Comparison of ENCODE assay signal across 21 mouse cellular contexts in the genomic region with DNA sequence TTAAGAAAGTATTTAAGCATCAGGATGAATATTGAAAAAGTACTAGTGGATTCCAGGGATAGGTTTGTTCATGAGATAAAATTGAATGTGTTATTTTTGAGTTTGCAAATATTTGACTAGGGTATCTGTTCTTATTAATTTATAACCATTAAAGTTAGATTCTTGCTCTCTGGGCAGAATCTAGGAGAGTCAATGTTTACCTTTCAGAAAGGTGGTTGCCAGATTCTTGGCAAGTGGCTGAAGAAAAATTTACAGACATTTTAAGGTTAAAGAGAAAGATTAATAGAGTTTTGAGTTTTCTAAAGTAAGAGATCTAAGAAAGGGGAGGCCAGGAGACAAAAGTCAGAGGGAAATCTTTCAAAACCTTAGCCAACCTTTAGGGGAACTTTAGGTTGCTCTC.
DNase-seq lines count a peak whose midpoint lies in the region; ATAC-seq and TF ChIP-seq lines count a peak whose summit lies in the region.
"Had no signal": no experiment of that assay in that cellular context is flagged by ENCODE, and none has a peak within 500 bp of the region (broad histone marks: within the 10 kb centered on the region; RNA-seq: fewer than 3 reads in every experiment).

No protein-coding gene starts in this region.

- H3K27me3 ChIP-seq in kidney, embryonic 14.5 days (ENCODE audit: control insufficient read depth, insufficient read depth, low read length): no peaks in the 10 kb centered on the region
- H3K27me3 ChIP-seq in liver, adult 2 months (ENCODE audit: control insufficient read depth, insufficient read depth, low read length): no peaks in the 10 kb centered on the region
- H3K27me3 ChIP-seq in liver, embryonic 11.5 days (replicated peaks; ENCODE audit: control insufficient read depth, insufficient read depth, low read length): no peaks in the 10 kb centered on the region
- H3K27me3 ChIP-seq: embryonic facial prominence, embryonic 13.5 days; embryonic facial prominence, embryonic 15.5 days; forebrain, embryonic 12.5 days had no signal

- TF ChIP-seq POLR2A in liver, adult 2 months (IDR thresholded peaks at IDR 0.05; ENCODE audit: extremely low read depth, insufficient read depth, low read length): no peak

- no peak overlapping the region for H3K4me2 ChIP-seq in kidney, embryonic 14.5 days (replicated peaks; ENCODE audit: low read depth, low read length)
- no peak overlapping the region for H3K4me2 ChIP-seq in liver, embryonic 11.5 days
- H3K4me2 ChIP-seq: embryonic facial prominence, embryonic 13.5 days; embryonic facial prominence, embryonic 15.5 days; forebrain, embryonic 12.5 days had no signal

- peak; percentile 70 for DNase-seq in kidney, adult 9 months
- peak; percentile 41 for DNase-seq in liver, adult 2 months (ENCODE audit: extremely low read depth, low read depth, low spot score)
- no peak for DNase-seq in liver, embryonic 11.5 days (ENCODE audit: low spot score)
- DNase-seq: adrenal gland, adult 2 months; adrenal gland, postnatal 10 days; adrenal gland, postnatal 25 days; cerebellum, adult 11 months; cerebellum, adult 18-20 months; cerebellum, adult 8-10 months; cerebellum, adult 9-11 months; cerebellum, postnatal 14 days; cerebellum, postnatal 36 days; embryo, embryonic 11 days had no signal

- ATAC-seq in kidney, embryonic 14.5 days (ENCODE audit: low FRiP score, low TSS enrichment): no peak
- ATAC-seq in liver, embryonic 11.5 days (replicated peaks; ENCODE audit: low FRiP score): no peak
- ATAC-seq: forebrain, embryonic 14.5 days; forebrain, embryonic 16.5 days had no signal

- no peaks in the 10 kb centered on the region for H3K4me1 ChIP-seq in kidney, embryonic 14.5 days (ENCODE audit: control insufficient read depth, insufficient read depth, low read length)
- no peaks in the 10 kb centered on the region; the same call in 1 of the 2 replicates for H3K4me1 ChIP-seq in liver, adult 2 months (ENCODE audit: control insufficient read depth, insufficient read depth, low read length)
- no peaks in the 10 kb centered on the region for H3K4me1 ChIP-seq in liver, embryonic 11.5 days (replicated peaks; ENCODE audit: control insufficient read depth, insufficient read depth, low read length)
- H3K4me1 ChIP-seq: embryonic facial prominence, embryonic 13.5 days; embryonic facial prominence, embryonic 15.5 days; forebrain, embryonic 10.5 days; forebrain, embryonic 12.5 days had no signal

- H3K4me3 ChIP-seq in kidney, embryonic 14.5 days (ENCODE audit: low read length): no peak overlapping the region
- no peak overlapping the region for H3K4me3 ChIP-seq in liver, adult 2 months (ENCODE audit: insufficient read depth, low read depth, low read length)
- H3K4me3 ChIP-seq in liver, embryonic 11.5 days (ENCODE audit: low read depth, low read length): no peak overlapping the region
- H3K4me3 ChIP-seq: embryonic facial prominence, embryonic 13.5 days; embryonic facial prominence, embryonic 15.5 days; erythroblast, embryonic 14.5 days; forebrain, embryonic 10.5 days; forebrain, embryonic 12.5 days had no signal

- no peak overlapping the region for H3K27ac ChIP-seq in kidney, embryonic 14.5 days (ENCODE audit: low read depth, low read length)
- no peak overlapping the region for H3K27ac ChIP-seq in liver, adult 2 months (replicated peaks; ENCODE audit: insufficient read depth, low read depth, low read length)
- H3K27ac ChIP-seq in liver, embryonic 11.5 days (ENCODE audit: low read depth, low read length): no peak overlapping the region
- H3K27ac ChIP-seq: embryonic facial prominence, embryonic 13.5 days; embryonic facial prominence, embryonic 15.5 days; forebrain, embryonic 10.5 days; forebrain, embryonic 12.5 days had no signal

- no peaks in the 10 kb centered on the region for H3K79me2 ChIP-seq in liver, adult 2 months (ENCODE audit: control insufficient read depth, insufficient read depth, low read length)

- no peak overlapping the region for H3K9ac ChIP-seq in kidney, embryonic 14.5 days (ENCODE audit: low read depth, low read length)
- H3K9ac ChIP-seq in liver, adult 2 months (ENCODE audit: low read depth, low read length): no peak overlapping the region
- H3K9ac ChIP-seq in liver, embryonic 11.5 days (ENCODE audit: low read depth, low read length): no peak overlapping the region
- H3K9ac ChIP-seq: embryonic facial prominence, embryonic 13.5 days; embryonic facial prominence, embryonic 15.5 days; forebrain, embryonic 12.5 days had no signal

- no peaks in the 10 kb centered on the region for H3K9me3 ChIP-seq in kidney, embryonic 14.5 days (ENCODE audit: control insufficient read depth, low read length)
- no peaks in the 10 kb centered on the region for H3K9me3 ChIP-seq in liver, embryonic 11.5 days (ENCODE audit: control insufficient read depth, low read length)
- H3K9me3 ChIP-seq: embryonic facial prominence, embryonic 13.5 days; embryonic facial prominence, embryonic 15.5 days; forebrain, embryonic 10.5 days; forebrain, embryonic 12.5 days had no signal

- no peak for TF ChIP-seq CTCF in liver, adult 2 months (IDR thresholded peaks at IDR 0.05; ENCODE audit: low read depth, low read length)

- no peaks in the 10 kb centered on the region for H3K36me3 ChIP-seq in kidney, embryonic 14.5 days (ENCODE audit: control insufficient read depth, insufficient read depth, low read length)
- H3K36me3 ChIP-seq in liver, adult 2 months (ENCODE audit: control insufficient read depth, insufficient read depth, low read length): no peaks in the 10 kb centered on the region
- no peaks in the 10 kb centered on the region for H3K36me3 ChIP-seq in liver, embryonic 11.5 days (ENCODE audit: control insufficient read depth, insufficient read depth, low read length)
- H3K36me3 ChIP-seq: embryonic facial prominence, embryonic 13.5 days; embryonic facial prominence, embryonic 15.5 days; forebrain, embryonic 10.5 days; forebrain, embryonic 12.5 days had no signal
